In the genomic region with DNA sequence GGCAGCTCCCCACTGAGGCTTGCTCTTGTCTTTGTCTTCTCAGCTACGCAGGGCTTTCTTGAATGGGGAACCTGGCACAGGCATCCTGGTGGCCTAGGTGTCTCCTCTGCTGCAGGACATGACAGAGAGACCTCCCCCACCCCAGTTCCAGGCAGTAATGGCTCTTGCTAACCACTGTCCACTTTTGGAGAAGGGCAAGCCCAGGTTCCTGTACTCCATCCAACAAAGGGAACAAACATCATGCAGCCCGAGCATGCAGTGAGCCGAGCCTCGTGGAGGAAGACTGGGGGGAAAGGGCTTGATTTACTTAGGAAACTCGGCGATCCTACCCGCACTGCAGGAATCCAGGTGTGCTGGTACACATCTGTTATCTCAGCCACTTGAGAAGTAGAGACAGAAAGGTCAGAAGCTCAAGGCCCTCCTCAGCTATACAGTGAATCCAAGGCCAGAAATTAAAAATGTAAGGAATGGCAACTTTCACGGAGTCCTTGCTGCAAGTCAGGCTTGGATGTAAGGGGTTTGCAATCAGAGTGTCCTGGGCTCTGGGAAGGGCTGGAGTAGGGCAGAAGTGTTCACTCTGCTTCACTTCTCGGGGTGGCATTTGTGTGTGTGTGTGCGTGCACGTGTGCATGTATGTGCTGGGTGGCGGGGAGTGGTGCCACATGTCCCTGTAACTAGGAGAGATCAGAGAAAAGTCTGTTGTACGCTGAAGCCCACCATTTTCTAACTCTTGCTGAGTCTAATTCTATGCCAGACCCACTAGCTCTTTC, we compare ENCODE assay signal across 15 mouse cellular contexts. TPM values are rescaled to one million over a fixed set of nuclear protein-coding genes. Genes with fewer than 3 reads are reported as not detected.
A peak's percentile ranks its signal among the peaks of the same experiment; 100 is the strongest.
DNase-seq lines count a peak whose midpoint lies in the region; ATAC-seq lines count a peak whose summit lies in the region.
"Had no signal": no experiment of that assay in that cellular context is flagged by ENCODE, and none has a peak within 500 bp of the region (broad histone marks: within the 10 kb centered on the region; RNA-seq: fewer than 3 reads in every experiment).

No protein-coding gene starts in this region.

- no peaks in the 10 kb centered on the region for H3K36me3 ChIP-seq in embryonic facial prominence, embryonic 13.5 days
- H3K36me3 ChIP-seq in embryonic facial prominence, embryonic 10.5 days (replicated peaks): no peaks in the 10 kb centered on the region
- H3K36me3 ChIP-seq in kidney, embryonic 16.5 days (ENCODE audit: insufficient read depth, low read length): no peaks in the 10 kb centered on the region
- no peaks in the 10 kb centered on the region for H3K36me3 ChIP-seq in kidney, embryonic 14.5 days (ENCODE audit: control insufficient read depth, insufficient read depth, low read length)
- H3K36me3 ChIP-seq: midbrain, embryonic 10.5 days; neural tube, embryonic 12.5 days had no signal

- no peak overlapping the region for H3K27ac ChIP-seq in embryonic facial prominence, embryonic 13.5 days
- no peak overlapping the region for H3K27ac ChIP-seq in embryonic facial prominence, embryonic 10.5 days (replicated peaks)
- no peak overlapping the region for H3K27ac ChIP-seq in kidney, embryonic 16.5 days (ENCODE audit: low read length)
- no peak overlapping the region for H3K27ac ChIP-seq in kidney, embryonic 14.5 days (ENCODE audit: low read depth, low read length)
- H3K27ac ChIP-seq: hindbrain, postnatal 0 days; midbrain, embryonic 10.5 days; neural tube, embryonic 12.5 days had no signal

- H3K9ac ChIP-seq in embryonic facial prominence, embryonic 13.5 days: 0 out of 2 replicates have a peak overlapping the region, but pooled peaks have one; percentile 7
- H3K9ac ChIP-seq in kidney, embryonic 16.5 days (replicated peaks; ENCODE audit: low read length): 0 out of 2 replicates have a peak overlapping the region, but pooled peaks have one; percentile 29
- H3K9ac ChIP-seq in kidney, embryonic 14.5 days (ENCODE audit: low read depth, low read length): no peak overlapping the region
- H3K9ac ChIP-seq: forebrain, postnatal 0 days; neural tube, embryonic 12.5 days had no signal

- no peaks in the 10 kb centered on the region for H3K27me3 ChIP-seq in embryonic facial prominence, embryonic 13.5 days
- 0 out of 2 replicates have a peak, but pooled peaks cover 4% of the 10 kb centered on the region for H3K27me3 ChIP-seq in embryonic facial prominence, embryonic 10.5 days (replicated peaks; ENCODE audit: low read depth, poor library complexity, severe bottlenecking)
- H3K27me3 ChIP-seq in kidney, embryonic 16.5 days (ENCODE audit: insufficient read depth, low read length): no peaks in the 10 kb centered on the region
- no peaks in the 10 kb centered on the region for H3K27me3 ChIP-seq in kidney, embryonic 14.5 days (ENCODE audit: control insufficient read depth, insufficient read depth, low read length)
- H3K27me3 ChIP-seq: neural tube, embryonic 12.5 days had no signal

- no peak overlapping the region for H3K4me2 ChIP-seq in embryonic facial prominence, embryonic 13.5 days
- H3K4me2 ChIP-seq in kidney, embryonic 16.5 days (replicated peaks; ENCODE audit: low read depth, low read length): no peak overlapping the region
- H3K4me2 ChIP-seq in kidney, embryonic 14.5 days (replicated peaks; ENCODE audit: low read depth, low read length): no peak overlapping the region
- H3K4me2 ChIP-seq: neural tube, embryonic 12.5 days had no signal

- no peak overlapping the region for H3K4me3 ChIP-seq in embryonic facial prominence, embryonic 13.5 days
- no peak overlapping the region for H3K4me3 ChIP-seq in embryonic facial prominence, embryonic 10.5 days
- H3K4me3 ChIP-seq in kidney, embryonic 16.5 days (ENCODE audit: low read length): no peak overlapping the region
- no peak overlapping the region for H3K4me3 ChIP-seq in kidney, embryonic 14.5 days (ENCODE audit: low read length)
- H3K4me3 ChIP-seq: midbrain, embryonic 10.5 days; neural tube, embryonic 12.5 days had no signal

- no peaks in the 10 kb centered on the region for H3K9me3 ChIP-seq in embryonic facial prominence, embryonic 13.5 days
- peaks cover 8% of the 10 kb centered on the region; the same call in 1 of the 2 replicates for H3K9me3 ChIP-seq in embryonic facial prominence, embryonic 10.5 days
- peaks cover 11% of the 10 kb centered on the region; the same call in 1 of the 2 replicates for H3K9me3 ChIP-seq in kidney, embryonic 16.5 days (ENCODE audit: low read length)
- peaks cover 2% of the 10 kb centered on the region; the same call in 1 of the 2 replicates for H3K9me3 ChIP-seq in kidney, embryonic 14.5 days (ENCODE audit: control insufficient read depth, low read length)
- H3K9me3 ChIP-seq: neural tube, embryonic 12.5 days had no signal

- no peak for DNase-seq in embryonic facial prominence, embryonic 10.5 days (ENCODE audit: low spot score)
- DNase-seq in urinary bladder, postnatal 25 days (ENCODE audit: low spot score): peak; percentile 2
- no peak for DNase-seq in urinary bladder, postnatal 10 days (ENCODE audit: low spot score)
- no peak for DNase-seq in right cerebral cortex, postnatal 4 days
- DNase-seq in thymus, postnatal 0 days (ENCODE audit: low spot score): no peak
- DNase-seq: B cell, adult 2 months; forebrain, postnatal 0 days; kidney, adult 9 months had no signal

- ATAC-seq in embryonic facial prominence, embryonic 13.5 days (ENCODE audit: insufficient number of reproducible peaks, insufficient read depth, low FRiP score, low TSS enrichment, low read depth): no peak
- no peak for ATAC-seq in kidney, embryonic 16.5 days (ENCODE audit: low FRiP score, low TSS enrichment)
- no peak for ATAC-seq in kidney, embryonic 14.5 days (ENCODE audit: low FRiP score, low TSS enrichment)
- ATAC-seq: forebrain, postnatal 0 days; hindbrain, postnatal 0 days; lung, postnatal 0 days had no signal

- WGBS in embryonic facial prominence, embryonic 13.5 days: 77% methylated on average over 13 of the region's 13 CpGs
- 81% methylated on average over 13 of the region's 13 CpGs for WGBS in embryonic facial prominence, embryonic 10.5 days
- 64% methylated on average over 13 of the region's 13 CpGs for WGBS in kidney, embryonic 16.5 days
- WGBS in kidney, embryonic 14.5 days: 64% methylated on average over 13 of the region's 13 CpGs

- H3K4me1 ChIP-seq in embryonic facial prominence, embryonic 13.5 days: 0 out of 2 replicates have a peak, but pooled peaks cover 3% of the 10 kb centered on the region
- peaks cover 16% of the 10 kb centered on the region; the same call in 1 of the 2 replicates for H3K4me1 ChIP-seq in embryonic facial prominence, embryonic 10.5 days
- peaks cover 13% of the 10 kb centered on the region for H3K4me1 ChIP-seq in kidney, embryonic 16.5 days (ENCODE audit: insufficient read depth, low read length)
- H3K4me1 ChIP-seq in kidney, embryonic 14.5 days (ENCODE audit: control insufficient read depth, insufficient read depth, low read length): 0 out of 2 replicates have a peak, but pooled peaks cover 3% of the 10 kb centered on the region
- H3K4me1 ChIP-seq: neural tube, embryonic 12.5 days had no signal

RNA-seq across cellular contexts. Expression of a gene that starts 16.8 kb away (rescaled TPM):
- 2.7 and 3.3 TPM in 2 replicates for polyA plus RNA-seq in embryonic facial prominence, embryonic 13.5 days (2015; fragmentation: Nextera tagmentation; extraction: Ambion mirVana)
- polyA plus RNA-seq in embryonic facial prominence, embryonic 10.5 days (2016; fragmentation: Nextera tagmentation; extraction: Ambion mirVana): 7.1 and 8.5 TPM in 2 replicates
- 5.9 and 6.4 TPM in 2 replicates for polyA plus RNA-seq in kidney, embryonic 16.5 days (2015; fragmentation: Nextera tagmentation; extraction: Ambion mirVana)
- 3.2 and 6.8 TPM in 2 replicates for polyA plus RNA-seq in kidney, embryonic 14.5 days (2014; fragmentation: Nextera tagmentation; extraction: Ambion mirVana)
- 12.2 and 14.5 TPM in 2 replicates for polyA plus RNA-seq in thymus, postnatal 0 days (2015; fragmentation: Nextera tagmentation; extraction: Ambion mirVana)

RNA-seq across cellular contexts. Expression of a gene that starts 49.3 kb away (rescaled TPM):
- 1.9 and 2.3 TPM in 2 replicates for polyA plus RNA-seq in embryonic facial prominence, embryonic 13.5 days (2015; fragmentation: Nextera tagmentation; extraction: Ambion mirVana)
- 0.59 and 0.64 TPM in 2 replicates for polyA plus RNA-seq in embryonic facial prominence, embryonic 10.5 days (2016; fragmentation: Nextera tagmentation; extraction: Ambion mirVana)
- 2.1 and 2.9 TPM in 2 replicates for polyA plus RNA-seq in kidney, embryonic 16.5 days (2015; fragmentation: Nextera tagmentation; extraction: Ambion mirVana)
- polyA plus RNA-seq in kidney, embryonic 14.5 days (2014; fragmentation: Nextera tagmentation; extraction: Ambion mirVana): 1.4 and 1.8 TPM in 2 replicates
- 19.8 and 22.4 TPM in 2 replicates for polyA plus RNA-seq in thymus, postnatal 0 days (2015; fragmentation: Nextera tagmentation; extraction: Ambion mirVana)
